Comparison of ENCODE assay signal across 8 mouse cellular contexts in genomic region chr8:91199876-91200275, GRCm38 (mm10). TPM values are rescaled to one million over a fixed set of nuclear protein-coding genes. Genes with fewer than 3 reads are reported as not detected.
DNase-seq lines count a peak whose midpoint lies in the region; ATAC-seq lines count a peak whose summit lies in the region.

Gene Aktip, minus strand, starts transcription at chr8:91199976.

- H3K36me3 ChIP-seq in forebrain, embryonic 14.5 days (ENCODE audit: control insufficient read depth, insufficient read depth, low read length): no peaks in the 10 kb centered on the region
- H3K36me3 ChIP-seq in limb, embryonic 13.5 days: no peaks in the 10 kb centered on the region

- H3K27ac ChIP-seq in forebrain, embryonic 14.5 days (ENCODE audit: low read depth, low read length): no peak within 1 kb of the TSS
- no peak within 1 kb of the TSS for H3K27ac ChIP-seq in limb, embryonic 13.5 days

- no peak within 1 kb of the TSS for H3K4me2 ChIP-seq in forebrain, embryonic 14.5 days (ENCODE audit: low read length)
- no peak within 1 kb of the TSS for H3K4me2 ChIP-seq in limb, embryonic 13.5 days (replicated peaks)

- no peaks in the 10 kb centered on the region for H3K27me3 ChIP-seq in forebrain, embryonic 14.5 days (replicated peaks; ENCODE audit: control insufficient read depth, insufficient read depth, low read length)
- H3K27me3 ChIP-seq in limb, embryonic 13.5 days: peaks cover 8% of the 10 kb centered on the region; the same call in 1 of the 2 replicates

- WGBS in forebrain, embryonic 14.5 days: 97% methylated on average over 7 of the region's 7 CpGs
- WGBS in limb, embryonic 13.5 days: 94% methylated on average over 7 of the region's 7 CpGs

- no peak within 1 kb of the TSS for H3K4me3 ChIP-seq in forebrain, embryonic 14.5 days (ENCODE audit: low read depth, low read length)
- no peak within 1 kb of the TSS for H3K4me3 ChIP-seq in limb, embryonic 13.5 days

- no peak within 1 kb of the TSS for H3K9ac ChIP-seq in forebrain, embryonic 14.5 days (ENCODE audit: low read length)
- no peak within 1 kb of the TSS for H3K9ac ChIP-seq in limb, embryonic 13.5 days

- no peaks in the 10 kb centered on the region for H3K9me3 ChIP-seq in forebrain, embryonic 14.5 days (replicated peaks; ENCODE audit: control insufficient read depth, low read length)
- H3K9me3 ChIP-seq in limb, embryonic 13.5 days: no peaks in the 10 kb centered on the region

- no peak for DNase-seq in urinary bladder, adult 2 months (ENCODE audit: low spot score)
- no peak for DNase-seq in urinary bladder, postnatal 25 days (ENCODE audit: low spot score)
- no peak for DNase-seq in forebrain, embryonic 14.5 days (ENCODE audit: low spot score)
- DNase-seq in heart, postnatal 4 days: no peak
- DNase-seq in adipocyte (ENCODE audit: low spot score): no peak
- no peak for DNase-seq in spleen, adult 18-20 months
- no peak for DNase-seq in lung, postnatal 10 days

- no peaks in the 10 kb centered on the region for H3K4me1 ChIP-seq in forebrain, embryonic 14.5 days (ENCODE audit: control insufficient read depth, insufficient read depth, low read length)
- H3K4me1 ChIP-seq in limb, embryonic 13.5 days: peaks cover 13% of the 10 kb centered on the region

- no peak for ATAC-seq in forebrain, embryonic 14.5 days
- no peak for ATAC-seq in limb, embryonic 13.5 days (ENCODE audit: low FRiP score, low read depth)

RNA-seq across cellular contexts. Expression of gene Aktip, which starts in this region (rescaled TPM):
- 79.8 and 88.9 TPM in 2 replicates for polyA plus RNA-seq in urinary bladder, adult 2 months (2012; rRNA removed)
- polyA plus RNA-seq in forebrain, embryonic 14.5 days (2014; fragmentation: Nextera tagmentation; extraction: Ambion mirVana): 142 and 155 TPM in 2 replicates
- 10 to 100 TPM; 31.3 to 34.0 TPM for total RNA-seq in heart, postnatal 4 days (2021)
- 53.4 and 55.2 TPM in 2 replicates for polyA plus RNA-seq in limb, embryonic 13.5 days (2015; fragmentation: Nextera tagmentation; extraction: Ambion mirVana)
